Mouse (Mus musculus) embryonic fibroblast, embryonic 13.5 days (primary cell): ENCODE measurements at regions not wholly inside any gene's neighbourhood (a gene's known extent, or its start where the extent isn't known, plus 50 kb on each side); places are given as distances from the start of the nearest gene placed in this dataset.

Experiments
- CTCF ChIP-seq: IDR thresholded peaks from 2 replicates; pipeline ENCODE4 v1.5.1; 2011; ENCODE audit warnings: mild to moderate bottlenecking, control low read depth, low read length, moderate library complexity, borderline replicate concordance; ENCODE audit not compliant: insufficient read depth
- POLR2A ChIP-seq: IDR thresholded peaks from 2 replicates; pipeline ENCODE4 v1.6.1; 2011; ENCODE audit warnings: low read depth, mild to moderate bottlenecking, control low read depth, low read length, moderate library complexity

DNA sequence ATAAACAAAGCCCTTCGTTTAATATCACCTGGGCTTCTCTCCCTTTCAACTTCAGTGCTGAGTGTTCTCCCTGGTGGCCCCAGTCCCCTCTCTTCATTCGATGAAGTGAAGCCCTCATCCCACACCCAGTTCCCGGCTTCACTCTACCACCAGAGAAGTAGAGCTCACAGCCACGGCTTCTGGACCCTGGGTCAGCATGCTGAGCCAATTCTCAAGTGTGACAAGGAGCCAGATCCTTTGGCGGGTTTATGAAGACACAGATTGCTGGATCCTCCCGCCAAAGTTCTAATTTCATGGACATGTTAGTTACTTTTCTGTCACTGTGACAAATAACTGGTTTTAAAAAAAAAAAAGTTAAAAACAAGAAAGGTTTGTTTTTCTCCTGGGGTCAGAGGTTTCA, 76.7 kb upstream of the Srsf6 start:
- TF ChIP-seq CTCF (no peak), POLR2A (no peak)
